Mouse (Mus musculus) MEL-GATA-1-ER (cell line): Measurements from ENCODE around the gene Fam45a.
A peak's percentile ranks its signal among the peaks of the same experiment; 100 is the strongest.

ENCODE experiments used
- DNase-seq: peaks from one replicate; pipeline ENCODE4 v3.0.0-alpha.2; 2012; ENCODE audit warnings: low read depth; ENCODE audit errors: extremely low read depth

The Fam45a gene

GRCm38 (mm10) chr19:60811098-60812035, at the start of gene Fam45a:
Fam45a (plus strand) TSS chr19:60811585.
- DNase-seq, result peak; percentile 93

- no peak for DNase-seq
These were observed 38.0 kb upstream of the Fam45a start for GRCm38 (mm10) chr19:60773366-60773765.

- DNase-seq, result no peak
These were observed 29.4 kb upstream of the Fam45a start for GRCm38 (mm10) chr19:60782034-60782433.

GRCm38 (mm10) chr19:60784712-60785111, 26.7 kb upstream of the Fam45a start:
- DNase-seq, result no peak

GRCm38 (mm10) chr19:60787465-60788150, 23.8 kb upstream of the Fam45a start:
- DNase-seq, result no peak

- DNase-seq, result no peak
These were observed 23.0 kb upstream of the Fam45a start for GRCm38 (mm10) chr19:60788214-60788960.

GRCm38 (mm10) chr19:60789452-60789851, 21.9 kb upstream of the Fam45a start:
- DNase-seq, result no peak

- DNase-seq, result no peak
These were observed 21.4 kb upstream of the Fam45a start for GRCm38 (mm10) chr19:60789919-60790506.

GRCm38 (mm10) chr19:60790551-60791161, 20.7 kb upstream of the Fam45a start, which contains the start of gene Eif3a:
Eif3a (minus strand) TSS chr19:60790658.
- peak; percentile 91 for DNase-seq

GRCm38 (mm10) chr19:60791164-60791563, 20.2 kb upstream of the Fam45a start:
- no peak for DNase-seq

- no peak for DNase-seq
These were observed 18.1 kb upstream of the Fam45a start for GRCm38 (mm10) chr19:60793170-60793707.

GRCm38 (mm10) chr19:60795244-60795643, 16.1 kb upstream of the Fam45a start:
- no peak for DNase-seq

- DNase-seq, result no peak
These were observed 14.0 kb upstream of the Fam45a start for GRCm38 (mm10) chr19:60797415-60797814.

- peak; percentile 99 for DNase-seq
These were observed 11.4 kb upstream of the Fam45a start for GRCm38 (mm10) chr19:60799867-60800569.

- no peak for DNase-seq
These were observed 6.5 kb upstream of the Fam45a start for GRCm38 (mm10) chr19:60804903-60805302.

- DNase-seq, result no peak
These were observed 1.5 kb upstream of the Fam45a start for GRCm38 (mm10) chr19:60809927-60810326.

GRCm38 (mm10) chr19:60812036-60812389, 628 bp downstream of the Fam45a start:
- DNase-seq, result peak; percentile 61

- DNase-seq, result no peak
These were observed 1.7 kb downstream of the Fam45a start for GRCm38 (mm10) chr19:60813133-60813532.

GRCm38 (mm10) chr19:60818677-60819076, 7.3 kb downstream of the Fam45a start:
- DNase-seq, result peak; percentile 64

- DNase-seq, result no peak
These were observed 26.4 kb downstream of the Fam45a start for GRCm38 (mm10) chr19:60837747-60838146.
